Mouse (Mus musculus): ENCODE data around the gene Hoxd8. TPM values are rescaled to one million over a fixed set of nuclear protein-coding genes. Genes with fewer than 3 reads are reported as not detected.

The Hoxd8 gene
- total RNA-seq, 2 experiments from 2014 or later, result not detected

GRCm38 (mm10) chr2:74671847-74672246, 32.6 kb upstream of the Hoxd8 start:
- no peak for DNase-seq (ENCODE audit: extremely low spot score in 1 of 2, low spot score in 2 of 2)
- TF ChIP-seq CTCF (IDR thresholded peaks at IDR 0.05), result no peak
- intact Hi-C loops (cut with DNase I), result no loop called here
- H3K4me3 ChIP-seq, result no peak overlapping the region
- H3K27ac ChIP-seq, result no peak overlapping the region

- intact Hi-C loops (cut with DNase I), result no loop called here
- no peak overlapping the region for H3K4me3 ChIP-seq
- H3K27ac ChIP-seq, result no peak overlapping the region
- peak; percentile 61 for TF ChIP-seq CTCF (IDR thresholded peaks at IDR 0.05)
- no peak for DNase-seq (ENCODE audit: extremely low spot score in 1 of 2, low spot score in 2 of 2)
Observed at GRCm38 (mm10) chr2:74672481-74673362, 31.7 kb upstream of the Hoxd8 start.

GRCm38 (mm10) chr2:74673835-74674425, 30.5 kb upstream of the Hoxd8 start:
- DNase-seq (ENCODE audit: extremely low spot score in 1 of 2, low spot score in 2 of 2), result no peak
- no peak overlapping the region for H3K27ac ChIP-seq
- no peak for TF ChIP-seq CTCF (IDR thresholded peaks at IDR 0.05)
- intact Hi-C loops (cut with DNase I), result no loop called here
- no peak overlapping the region for H3K4me3 ChIP-seq

GRCm38 (mm10) chr2:74674881-74675665, 29.3 kb upstream of the Hoxd8 start, which contains the start of gene Hoxd12:
Hoxd12 (plus strand) TSS chr2:74675013.
- intact Hi-C loops (cut with DNase I), result no loop called here
- H3K27ac ChIP-seq, result no peak within 1 kb of the TSS
- no peak for TF ChIP-seq CTCF (IDR thresholded peaks at IDR 0.05)
- DNase-seq (ENCODE audit: extremely low spot score in 1 of 2, low spot score in 2 of 2), result no peak
- no peak within 1 kb of the TSS for H3K4me3 ChIP-seq

GRCm38 (mm10) chr2:74675666-74676282, 28.6 kb upstream of the Hoxd8 start:
- DNase-seq (ENCODE audit: extremely low spot score in 1 of 2, low spot score in 2 of 2), result no peak
- TF ChIP-seq CTCF (IDR thresholded peaks at IDR 0.05), result no peak
- Histone ChIP-seq H3K4me3 (no peak overlapping the region), H3K27ac (no peak overlapping the region)
- intact Hi-C loops (cut with DNase I), result no loop called here

- TF ChIP-seq CTCF (IDR thresholded peaks at IDR 0.05), result no peak
- Histone ChIP-seq H3K4me3 (no peak overlapping the region), H3K27ac (no peak overlapping the region)
- intact Hi-C loops (cut with DNase I), result no loop called here
- DNase-seq (ENCODE audit: extremely low spot score in 1 of 2, low spot score in 2 of 2), result no peak
Observed at GRCm38 (mm10) chr2:74676376-74677052, 27.9 kb upstream of the Hoxd8 start.

- Histone ChIP-seq H3K4me3 (no peak overlapping the region), H3K27ac (no peak overlapping the region)
- TF ChIP-seq CTCF (IDR thresholded peaks at IDR 0.05), result no peak
- intact Hi-C loops (cut with DNase I), result no loop called here
- no peak for DNase-seq (ENCODE audit: extremely low spot score in 1 of 2, low spot score in 2 of 2)
Observed at GRCm38 (mm10) chr2:74677106-74677505, 27.3 kb upstream of the Hoxd8 start.

- Histone ChIP-seq H3K27ac (no peak within 1 kb of the TSS), H3K4me3 (no peak within 1 kb of the TSS)
- no peak for DNase-seq (ENCODE audit: extremely low spot score in 1 of 2, low spot score in 2 of 2)
- no peak for TF ChIP-seq CTCF (IDR thresholded peaks at IDR 0.05)
- intact Hi-C loops (cut with DNase I), result no loop called here
Observed at GRCm38 (mm10) chr2:74678891-74679595, 25.4 kb upstream of the Hoxd8 start, which contains the start of gene Hoxd11. Hoxd11 (plus strand) TSS chr2:74679557.

GRCm38 (mm10) chr2:74679596-74679971, 24.8 kb upstream of the Hoxd8 start:
- intact Hi-C loops (cut with DNase I), result no loop called here
- no peak for TF ChIP-seq CTCF (IDR thresholded peaks at IDR 0.05)
- peak in 1 of 2 experiments; percentile 6 for DNase-seq (ENCODE audit: extremely low spot score in 1 of 2, low spot score in 2 of 2)
- no peak overlapping the region for H3K27ac ChIP-seq
- H3K4me3 ChIP-seq, result no peak overlapping the region

GRCm38 (mm10) chr2:74679980-74680379, 24.4 kb upstream of the Hoxd8 start:
- DNase-seq (ENCODE audit: extremely low spot score in 1 of 2, low spot score in 2 of 2), result no peak
- H3K4me3 ChIP-seq, result no peak overlapping the region
- intact Hi-C loops (cut with DNase I), result no loop called here
- H3K27ac ChIP-seq, result no peak overlapping the region
- no peak for TF ChIP-seq CTCF (IDR thresholded peaks at IDR 0.05)
